Mouse (Mus musculus) urinary bladder, postnatal 10 days (tissue): ENCODE data around the gene Pdlim5.
A peak's percentile ranks its signal among the peaks of the same experiment; 100 is the strongest.

ENCODE experiments used
- DNase-seq: peaks from one replicate; pipeline ENCODE4 v3.0.0; 2022; ENCODE audit warnings: low spot score

Pdlim5 gene

DNA sequence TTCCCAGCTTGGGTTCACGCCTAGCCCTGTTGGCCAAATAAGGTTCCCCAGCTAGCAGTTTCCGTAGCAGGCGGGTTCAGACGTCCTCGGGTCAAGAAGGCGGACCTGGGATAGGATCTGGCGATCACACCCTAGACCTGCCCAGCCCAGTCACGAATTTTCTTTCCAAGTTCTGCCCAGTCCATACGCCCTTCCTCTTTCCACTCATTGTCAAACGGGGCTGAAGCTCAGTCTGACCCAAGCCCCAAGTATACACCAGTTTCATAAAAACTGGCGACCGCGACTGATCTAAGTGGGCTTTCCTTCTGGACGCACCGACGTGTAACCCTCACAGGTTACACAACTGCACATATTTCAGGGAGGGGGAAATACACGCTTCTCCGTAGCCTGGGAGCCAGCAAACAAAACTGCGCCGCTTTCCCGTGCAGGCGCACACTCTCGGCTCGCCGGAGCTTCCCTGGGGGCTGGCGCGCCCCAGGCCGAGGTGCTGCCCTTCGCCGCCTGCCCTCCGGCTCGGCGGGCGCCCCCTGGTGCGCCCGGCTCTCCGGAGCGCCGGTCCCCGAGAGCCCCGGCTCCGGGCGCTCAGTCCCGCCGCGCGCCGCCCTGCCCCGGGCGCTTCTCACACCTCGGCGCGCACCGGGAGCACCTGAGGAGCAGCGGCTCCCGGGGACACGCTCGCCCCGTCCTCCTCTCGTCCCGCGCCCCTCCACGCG, 544 bp downstream of the Pdlim5 start:
- peak; percentile 25 for DNase-seq

DNA sequence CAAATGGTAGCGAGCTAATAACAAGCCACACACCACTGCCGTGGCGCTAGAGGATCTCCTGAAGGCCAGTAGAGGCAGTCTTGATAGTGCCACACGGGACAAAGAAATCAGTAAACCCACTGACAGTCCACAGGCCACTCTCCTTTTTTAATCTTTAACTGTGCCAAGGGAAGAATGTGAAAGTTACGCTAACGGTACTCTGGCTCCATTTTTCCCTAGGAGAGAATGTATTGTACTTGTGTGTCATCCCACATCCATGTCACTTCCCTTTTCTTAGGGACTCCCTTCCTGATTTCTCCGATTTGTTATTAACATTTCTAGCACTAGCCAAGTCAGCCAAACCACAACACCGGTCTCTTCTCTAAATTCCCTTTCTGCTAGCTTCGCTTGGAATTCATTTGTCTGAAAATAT, 1.5 kb downstream of the Pdlim5 start:
- no peak for DNase-seq

DNA sequence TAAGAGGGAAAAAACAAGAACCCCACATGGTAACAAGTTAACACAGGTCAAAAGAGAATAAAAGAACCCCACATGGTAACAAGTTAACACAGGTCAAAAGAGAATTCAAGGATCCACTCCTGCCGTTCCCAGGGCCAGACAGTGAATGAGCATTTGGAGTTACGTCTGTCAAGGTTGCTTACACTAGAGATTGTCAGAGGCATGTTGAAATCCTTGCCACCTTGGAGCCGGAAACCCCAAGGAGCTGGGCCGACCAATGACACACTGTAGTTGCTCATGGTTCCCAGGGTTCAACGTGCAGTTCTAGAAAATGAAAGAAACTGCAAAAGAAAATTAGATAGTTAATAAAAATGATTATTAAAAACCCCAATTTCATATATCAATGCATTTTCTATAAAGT, 4.0 kb downstream of the Pdlim5 start:
- DNase-seq = no peak

DNA sequence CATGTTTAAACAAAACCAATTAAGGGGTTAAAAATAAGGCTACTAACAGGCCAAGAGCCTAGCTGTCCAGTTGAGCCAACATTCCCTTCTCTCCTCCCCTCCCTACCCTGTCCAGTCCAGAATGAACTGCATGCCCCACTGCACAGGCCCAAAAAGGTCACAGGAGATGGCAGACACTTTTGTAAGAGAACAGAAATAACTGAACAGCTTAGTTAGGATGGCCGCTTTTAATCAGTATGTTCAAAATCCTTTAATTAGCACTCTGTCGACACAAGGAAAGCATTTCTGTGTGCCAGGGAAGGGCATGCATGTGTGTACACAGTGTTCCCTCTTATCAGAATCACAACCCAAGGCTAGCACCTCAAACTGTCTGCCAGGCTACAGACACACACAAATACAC, 5.2 kb downstream of the Pdlim5 start:
- DNase-seq = no peak

DNA sequence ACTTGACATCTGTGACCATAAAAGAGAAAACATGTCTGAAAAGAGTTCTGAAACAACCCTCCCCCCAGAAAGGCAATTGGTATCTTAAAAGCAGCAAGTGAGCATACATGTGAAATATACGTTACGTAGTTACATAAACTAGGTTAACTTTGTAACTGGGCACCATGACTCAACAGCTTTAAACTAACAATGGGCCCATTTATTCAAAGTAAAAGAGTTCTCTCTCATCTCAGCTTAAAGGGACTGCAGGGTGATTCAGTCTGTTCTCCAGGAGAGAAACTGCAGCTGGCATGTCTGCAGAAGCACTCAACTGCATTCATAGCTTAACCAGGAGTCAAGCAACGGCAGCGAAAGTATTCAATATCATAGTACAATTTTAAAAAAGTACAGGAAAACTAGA, 7.3 kb downstream of the Pdlim5 start:
- DNase-seq = no peak

DNA sequence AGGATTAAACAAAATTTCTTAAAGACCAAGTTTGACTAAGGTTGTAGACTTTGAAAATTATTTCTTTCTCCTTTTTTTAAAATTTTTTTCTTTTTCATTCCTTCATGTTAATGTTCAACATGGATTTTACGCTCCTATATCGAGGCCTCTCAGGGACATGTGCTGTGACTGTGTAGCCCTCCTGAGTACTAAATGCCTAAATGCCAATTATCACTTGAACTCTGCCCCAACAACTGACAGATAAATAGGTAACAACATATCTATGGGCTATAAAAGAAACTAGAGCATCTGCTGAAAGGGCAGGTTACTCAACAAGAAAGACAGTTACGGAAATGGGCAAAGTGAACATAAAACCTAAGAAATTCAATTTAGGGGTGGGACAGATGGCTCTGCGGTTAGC, 9.0 kb downstream of the Pdlim5 start:
- DNase-seq = no peak

DNA sequence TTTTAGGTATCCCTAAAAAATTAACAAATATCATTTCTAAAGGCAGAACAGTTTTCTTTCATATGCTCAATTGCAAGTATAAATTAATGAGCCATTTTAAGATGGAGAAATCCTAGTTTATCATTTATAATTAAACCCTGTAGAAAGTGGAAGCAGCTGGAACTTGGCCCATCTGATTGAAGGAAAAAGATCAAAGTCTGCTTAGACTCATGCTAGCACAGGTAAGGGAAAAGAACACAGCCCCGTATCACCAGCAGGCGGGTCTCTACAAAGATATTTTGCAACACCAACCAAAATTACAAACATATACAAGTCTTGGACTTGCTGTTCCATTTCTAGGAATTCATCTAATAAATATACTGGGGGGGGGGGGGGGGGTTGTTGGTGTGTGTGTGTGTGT, 9.8 kb downstream of the Pdlim5 start:
- DNase-seq = no peak

DNA sequence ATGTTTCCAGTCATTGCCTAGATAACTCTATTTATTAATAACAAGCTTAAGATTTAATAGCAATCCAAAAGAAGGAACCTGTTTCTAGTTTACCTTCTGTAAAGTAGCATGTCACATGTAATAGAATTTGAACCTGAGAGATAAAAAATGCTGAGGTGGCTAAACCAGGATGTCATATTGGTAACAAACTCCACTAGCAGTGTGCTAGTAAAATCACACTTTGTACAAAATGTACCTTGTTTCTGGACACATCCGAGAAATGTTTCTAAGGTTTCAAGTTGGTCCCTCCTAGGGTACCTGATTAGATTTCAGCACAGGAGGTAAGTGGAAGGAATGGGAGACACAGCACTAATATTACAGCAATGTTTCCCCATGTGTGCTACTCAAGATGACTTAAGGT, 18.9 kb downstream of the Pdlim5 start:
- DNase-seq = no peak

DNA sequence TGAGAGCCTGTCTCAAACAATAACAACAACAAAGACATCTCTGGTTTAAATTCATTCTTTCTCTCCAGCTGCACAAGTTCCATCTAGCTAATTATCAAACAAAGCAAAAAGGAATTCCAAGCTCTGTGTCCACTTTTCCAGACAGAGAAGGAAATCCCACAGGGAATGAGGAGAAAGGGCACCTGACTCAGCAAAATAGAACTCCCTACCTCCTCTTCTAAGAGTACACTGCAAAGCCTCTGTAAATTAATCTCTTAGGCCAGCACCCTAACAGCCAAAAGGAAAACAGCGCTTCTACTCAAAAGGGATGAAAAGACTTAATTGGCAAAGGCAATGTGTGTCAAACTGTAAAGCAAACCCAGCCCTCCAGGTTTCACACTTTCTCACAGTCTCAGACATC, 20.4 kb downstream of the Pdlim5 start:
- DNase-seq = no peak

DNA sequence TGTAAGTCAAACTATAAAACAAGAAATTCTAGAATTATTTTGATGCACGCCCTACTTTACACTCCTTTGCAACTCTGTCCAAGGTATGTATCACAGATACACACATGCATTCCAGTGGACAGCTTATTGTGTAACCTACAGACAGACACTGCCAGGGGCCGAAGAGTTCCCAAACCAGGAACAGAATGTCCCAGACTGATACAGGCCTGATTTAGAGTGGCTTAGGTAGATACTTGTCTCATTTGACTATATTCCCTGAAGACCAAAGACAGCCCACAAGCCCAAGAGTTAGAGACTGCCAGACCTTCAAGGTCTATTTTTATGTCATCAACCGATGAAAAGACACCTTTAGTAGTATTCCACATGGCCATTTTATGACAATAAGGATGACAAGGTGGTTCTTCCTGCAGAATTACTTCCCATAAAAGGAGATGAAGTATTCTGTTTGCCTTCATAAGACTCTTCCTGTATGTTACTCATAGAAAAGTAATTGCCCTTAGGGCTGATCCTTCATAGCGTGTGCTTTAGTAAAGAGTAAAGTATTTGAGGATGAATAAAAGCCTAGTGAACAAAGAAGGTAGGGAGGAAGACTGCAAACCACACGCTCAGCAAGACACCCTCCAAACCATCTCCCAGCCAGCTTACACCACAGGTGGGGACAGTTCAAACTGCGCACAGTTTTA, 22.9 kb downstream of the Pdlim5 start:
- no peak for DNase-seq

DNA sequence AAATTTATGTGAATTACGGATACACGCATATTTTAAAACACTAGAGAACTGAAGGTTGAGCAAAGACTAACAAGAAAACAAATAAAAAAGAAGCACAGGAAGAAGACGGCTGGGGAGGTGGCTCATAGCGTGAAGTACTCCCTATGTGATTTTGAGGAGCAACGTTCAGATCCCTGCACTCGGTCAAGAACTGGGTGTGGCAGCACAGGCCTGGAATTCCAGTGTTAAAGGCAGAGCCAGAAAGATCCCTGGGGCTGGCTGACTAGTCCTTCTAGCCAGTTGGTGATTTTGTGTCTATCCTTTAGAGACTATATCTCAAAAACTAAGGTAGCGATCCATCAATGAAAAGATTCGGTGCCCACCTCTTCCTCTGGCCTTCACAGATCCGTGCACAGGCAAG, 27.1 kb downstream of the Pdlim5 start:
- no peak for DNase-seq

DNA sequence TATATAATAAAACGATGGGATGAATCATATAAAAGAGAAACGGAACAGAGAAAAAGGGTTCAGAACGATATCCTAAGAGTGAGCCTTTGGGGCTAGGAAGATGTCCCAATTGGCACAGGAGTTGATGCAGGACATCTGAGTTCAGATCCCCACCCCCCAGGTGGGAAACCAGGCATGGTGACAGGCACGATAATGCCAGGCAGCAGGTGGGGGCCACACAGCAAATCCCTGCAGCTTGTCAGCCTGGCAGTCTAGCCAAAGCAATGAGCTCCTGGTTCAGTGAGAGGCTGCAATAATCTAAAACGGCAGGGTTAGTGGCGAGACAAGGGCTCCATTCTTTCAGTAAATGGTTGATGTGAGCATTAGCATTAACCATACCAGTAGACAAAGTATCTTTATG, 33.4 kb downstream of the Pdlim5 start:
- DNase-seq = no peak

DNA sequence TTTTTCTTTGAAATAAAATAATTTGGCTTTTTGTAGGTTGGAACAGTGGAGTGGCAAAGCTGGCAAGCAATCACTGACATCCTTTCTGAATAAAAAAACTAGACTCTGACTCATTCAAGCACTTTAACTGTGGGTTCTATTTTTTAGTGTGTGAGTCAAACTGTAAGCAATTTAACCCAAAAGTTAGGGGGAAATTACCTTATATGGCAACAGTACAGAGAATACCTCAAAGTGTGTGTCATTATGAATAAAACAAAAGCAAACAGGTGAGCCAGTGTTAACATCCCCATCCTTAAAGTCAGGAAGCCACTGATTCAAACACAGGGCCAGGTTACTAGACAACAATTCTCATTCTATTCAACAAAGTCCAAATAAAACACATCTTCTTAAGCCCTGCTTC, 36.5 kb downstream of the Pdlim5 start:
- DNase-seq = no peak

DNA sequence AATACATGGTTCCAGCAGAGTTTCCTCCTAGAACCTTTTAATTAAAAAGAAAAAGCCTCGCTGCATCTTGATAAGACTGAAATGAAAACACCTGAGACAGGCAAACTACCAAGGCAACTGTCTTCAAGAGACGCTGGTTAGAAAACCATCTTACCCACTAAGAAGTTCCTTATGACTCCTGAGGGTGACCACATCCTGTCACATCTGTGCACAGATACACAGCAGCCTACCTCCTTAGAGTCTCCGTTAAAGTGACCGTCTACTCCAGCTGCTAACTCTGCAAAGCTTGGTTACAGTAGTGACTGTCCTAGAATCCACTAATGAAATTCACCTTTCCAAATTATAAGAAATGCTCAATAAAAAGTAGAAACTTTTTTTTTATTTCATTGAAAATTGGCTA, 38.8 kb downstream of the Pdlim5 start:
- DNase-seq = no peak

DNA sequence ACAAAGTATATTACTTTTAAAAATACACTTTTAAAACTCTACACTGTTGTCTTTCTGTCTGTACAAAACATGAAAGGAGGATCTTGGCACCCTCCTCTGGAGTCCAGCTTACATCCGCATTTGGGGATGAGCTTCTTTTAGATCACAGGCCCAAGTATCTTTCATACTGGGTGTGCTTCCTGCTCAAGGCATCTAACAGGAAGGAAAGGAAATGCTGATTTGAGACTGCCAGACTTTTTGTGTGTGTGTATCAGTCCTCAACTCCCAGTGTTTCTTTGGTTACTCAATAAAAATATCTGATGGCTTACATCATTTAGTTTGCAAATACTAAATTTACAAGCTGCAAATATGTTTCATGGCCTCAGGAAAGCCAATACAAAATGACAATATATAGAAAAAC, 42.3 kb downstream of the Pdlim5 start:
- DNase-seq = no peak

DNA sequence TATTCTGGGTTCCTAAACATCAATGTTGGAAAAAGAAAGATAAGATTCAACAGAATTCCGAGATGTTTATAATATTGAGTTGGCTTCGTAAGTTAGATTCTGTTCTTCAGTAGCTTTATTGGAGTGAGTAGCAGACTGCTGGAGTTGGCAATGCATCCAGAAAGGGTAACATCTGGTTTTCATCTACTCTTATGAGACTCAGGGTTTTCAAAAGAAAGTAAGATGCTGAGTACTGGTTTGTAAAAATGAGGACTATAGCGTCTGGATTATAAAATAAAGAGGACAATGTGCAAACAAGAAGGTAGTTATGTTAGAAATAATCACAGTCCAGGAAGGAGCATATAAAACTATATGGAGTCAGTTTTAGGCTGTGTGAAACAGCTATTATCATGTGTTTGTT, 45.0 kb downstream of the Pdlim5 start:
- no peak for DNase-seq

DNA sequence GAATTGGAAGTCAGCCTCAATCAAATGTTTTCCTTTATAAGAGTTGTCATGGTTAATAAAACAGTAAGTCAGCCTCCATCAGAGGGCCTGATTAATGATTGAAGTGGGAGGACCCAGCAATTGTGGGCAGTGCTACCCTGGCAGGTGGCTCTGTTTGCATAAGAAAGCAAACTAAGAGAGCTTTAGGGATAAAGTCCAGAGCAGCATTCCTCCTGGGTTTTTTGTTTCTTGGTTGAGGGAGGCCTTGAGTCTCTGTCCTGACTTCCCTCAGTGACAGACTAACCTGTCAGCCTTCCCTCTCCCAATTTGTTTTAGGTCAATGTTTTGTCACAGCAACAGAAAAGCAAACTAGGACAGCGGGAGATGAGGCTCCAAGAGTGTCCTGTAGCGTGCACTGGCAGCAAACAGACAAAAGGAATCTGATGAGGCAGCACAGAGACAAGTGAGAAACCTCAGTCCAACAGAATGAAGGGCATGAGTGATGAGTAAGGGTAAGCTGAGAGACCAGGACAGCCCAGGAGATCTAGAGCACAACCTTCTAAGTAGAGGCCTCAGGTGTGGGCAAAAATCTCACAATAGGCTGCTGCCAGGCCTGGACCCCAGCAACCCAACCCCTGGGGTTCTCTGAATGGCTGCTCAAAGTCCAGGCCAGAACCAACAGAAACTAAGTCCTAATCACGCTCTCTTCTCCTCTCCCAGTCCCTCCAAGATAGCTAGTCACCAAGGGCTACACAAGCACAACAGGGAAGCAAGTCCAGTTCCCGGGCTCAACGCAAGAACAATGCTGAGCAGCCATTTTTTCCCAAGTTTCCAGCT, 46.5 kb downstream of the Pdlim5 start:
- DNase-seq = no peak

DNA sequence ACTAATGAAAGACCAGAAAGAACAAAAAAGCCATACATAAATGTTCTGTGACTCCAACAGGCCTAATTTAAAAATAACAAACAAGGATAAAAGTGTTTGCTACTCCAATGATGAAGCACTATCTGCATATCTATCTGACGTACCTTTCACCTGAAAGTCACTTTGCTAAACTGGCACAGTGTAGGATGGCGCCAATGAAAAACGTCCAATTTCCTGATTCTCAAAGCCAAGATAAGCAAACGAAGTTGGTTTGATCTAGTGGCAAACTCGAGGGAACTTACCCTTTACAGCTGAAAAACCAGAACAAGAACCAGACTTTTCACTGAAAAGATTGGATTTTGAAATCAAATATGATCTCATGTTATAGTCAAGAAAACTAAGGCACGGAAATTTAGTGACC, 49.2 kb downstream of the Pdlim5 start:
- no peak for DNase-seq

DNA sequence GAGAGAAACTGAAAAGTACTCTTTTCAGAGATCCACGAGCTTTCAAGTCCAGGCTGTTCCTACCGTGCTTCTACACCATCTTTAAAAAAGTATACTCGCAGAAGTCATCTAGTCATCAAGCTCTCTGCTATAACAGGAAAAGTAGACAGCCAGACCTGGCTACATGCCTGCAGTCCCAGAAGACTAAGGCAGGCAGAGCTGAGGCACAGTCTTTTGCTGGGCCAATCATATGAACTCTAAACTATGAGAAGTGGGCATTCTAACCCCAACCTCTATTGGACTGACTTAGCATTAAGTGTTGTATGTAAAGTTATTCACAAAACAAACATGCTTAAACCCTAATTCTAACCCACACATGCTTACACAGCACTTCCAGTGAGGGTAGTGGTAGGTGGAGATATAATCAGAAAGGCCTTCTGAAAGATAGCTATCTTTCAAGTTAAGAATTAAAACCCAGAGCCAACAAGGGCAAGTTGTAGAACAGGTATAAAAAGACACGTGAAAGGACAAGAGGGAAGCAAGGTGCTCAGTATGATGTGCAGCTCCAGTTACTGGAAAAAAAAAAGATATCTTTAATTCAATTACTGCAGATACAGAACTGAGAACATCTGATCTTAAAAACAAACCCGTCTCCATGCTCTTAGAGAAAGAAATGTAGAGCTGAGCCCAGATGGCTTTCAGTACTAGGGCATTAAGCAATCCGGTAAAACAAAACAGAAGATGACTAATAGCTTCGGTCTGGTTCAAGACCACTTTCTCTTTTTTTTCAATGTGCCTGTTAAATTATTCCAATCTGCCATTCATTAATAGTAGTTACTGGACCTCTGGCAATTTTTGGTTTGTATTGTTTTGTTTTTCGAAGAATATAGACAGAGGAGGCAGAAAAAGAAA, 50.0 kb downstream of the Pdlim5 start:
- no peak for DNase-seq

DNA sequence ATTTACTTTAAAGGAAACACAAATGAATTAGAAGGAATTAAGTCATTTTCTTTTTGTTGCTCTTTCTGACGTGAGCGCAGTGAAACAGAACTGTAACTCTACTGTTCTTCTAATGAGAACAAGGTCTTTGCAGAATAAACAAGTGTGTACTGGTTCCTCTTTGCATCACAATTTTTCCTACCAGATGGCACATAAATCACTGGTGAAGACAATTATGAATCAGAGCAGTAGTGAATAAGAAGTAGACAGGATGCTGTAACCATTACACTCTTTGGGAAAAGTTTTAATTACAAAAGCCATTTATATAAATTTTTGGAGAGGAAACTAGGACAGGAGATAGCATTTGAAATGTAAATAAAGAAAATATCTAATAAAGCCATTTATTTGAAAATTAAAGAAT, 51.7 kb downstream of the Pdlim5 start:
- no peak for DNase-seq

DNA sequence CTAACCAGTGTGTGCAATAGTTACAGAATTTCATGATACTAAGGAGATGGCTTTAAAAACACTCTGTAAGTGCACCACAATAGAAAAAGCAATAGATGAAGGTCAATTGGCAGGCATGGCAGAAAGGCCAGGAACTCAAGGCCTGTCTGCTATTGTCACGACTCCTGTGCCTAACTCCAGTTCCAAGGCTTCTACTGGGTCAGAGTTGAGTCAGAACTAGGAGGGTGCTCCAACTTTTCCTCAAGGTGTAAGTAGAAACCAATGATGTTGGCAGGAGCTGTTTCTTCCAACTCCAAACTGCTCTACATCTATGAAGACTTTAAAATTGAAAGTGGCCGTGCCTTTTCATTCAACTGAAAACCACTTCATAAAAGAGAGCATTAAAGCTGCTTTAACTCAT, 54.8 kb downstream of the Pdlim5 start:
- no peak for DNase-seq
